Mouse (Mus musculus): ENCODE data around the gene Lrrc7.

Gene Lrrc7

DNA sequence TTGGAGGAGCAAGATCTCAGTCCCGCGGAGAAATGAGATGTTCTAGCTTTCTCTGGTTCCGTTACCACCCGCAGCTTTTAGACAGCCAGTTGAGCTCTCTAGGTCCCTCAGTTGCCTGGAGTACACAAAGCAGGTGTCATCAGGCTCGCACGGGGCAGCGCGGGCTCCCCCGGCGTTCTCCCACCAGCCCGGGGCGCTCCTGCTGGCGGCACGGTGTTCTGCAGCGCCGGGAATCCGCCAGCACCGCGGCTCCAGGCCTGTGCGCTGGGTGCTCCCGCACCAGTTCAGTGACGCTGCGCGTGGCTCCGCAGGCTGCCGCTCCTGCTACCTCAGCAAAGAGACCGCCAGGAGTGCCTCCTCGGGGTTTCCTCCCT is at the start of gene Lrrc7:
TSS of gene Lrrc7 (minus strand) at position 235 of the 374 bp plus-strand sequence.
- no peak for DNase-seq (ENCODE audit: low read depth, low spot score)

DNA sequence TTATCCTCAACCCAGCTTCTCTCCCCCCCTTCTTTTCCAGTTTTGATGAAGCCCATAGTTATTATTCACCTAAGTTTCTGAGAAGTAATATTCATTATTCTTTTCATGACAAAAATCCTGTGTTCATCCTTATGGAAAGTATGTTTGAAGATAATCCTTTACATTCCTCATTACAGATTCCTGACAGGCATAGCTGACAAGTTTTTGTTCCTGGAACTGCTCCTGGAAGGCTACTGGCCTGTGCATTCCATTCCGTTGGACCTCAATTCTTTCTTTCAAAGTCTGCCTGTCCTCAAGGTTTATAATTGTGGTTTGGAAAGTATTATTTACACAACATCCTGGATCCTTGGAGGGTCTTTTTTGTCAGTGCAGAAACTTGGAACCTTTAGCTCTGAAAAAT is 45.0 kb upstream of the Lrrc7 start:
- no peak for DNase-seq (ENCODE audit: low read depth, low spot score)

DNA sequence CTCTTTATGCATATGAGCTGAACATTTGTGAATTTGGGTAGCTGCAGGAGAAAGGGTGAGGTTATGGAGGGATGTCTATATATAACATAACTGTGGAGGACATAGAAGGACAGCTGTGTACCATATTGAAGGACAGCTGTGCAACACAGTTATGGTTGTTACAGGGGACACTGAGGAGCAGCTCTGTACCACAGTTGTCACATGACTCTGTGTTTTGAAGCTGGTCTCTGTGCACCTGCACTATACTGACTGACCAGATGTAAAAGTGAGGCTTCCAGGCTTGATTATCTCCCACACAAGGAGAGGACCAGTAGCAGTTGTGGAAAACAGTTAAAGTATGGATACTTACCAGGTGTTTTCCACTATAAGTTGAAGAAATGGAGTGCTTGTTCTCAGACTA is 43.3 kb upstream of the Lrrc7 start:
- DNase-seq (ENCODE audit: low read depth, low spot score) = no peak

GRCm38 (mm10) chr3:158561256-158561986 is 600 bp downstream of the Lrrc7 start:
- no peak for DNase-seq (ENCODE audit: low read depth, low spot score)

DNA sequence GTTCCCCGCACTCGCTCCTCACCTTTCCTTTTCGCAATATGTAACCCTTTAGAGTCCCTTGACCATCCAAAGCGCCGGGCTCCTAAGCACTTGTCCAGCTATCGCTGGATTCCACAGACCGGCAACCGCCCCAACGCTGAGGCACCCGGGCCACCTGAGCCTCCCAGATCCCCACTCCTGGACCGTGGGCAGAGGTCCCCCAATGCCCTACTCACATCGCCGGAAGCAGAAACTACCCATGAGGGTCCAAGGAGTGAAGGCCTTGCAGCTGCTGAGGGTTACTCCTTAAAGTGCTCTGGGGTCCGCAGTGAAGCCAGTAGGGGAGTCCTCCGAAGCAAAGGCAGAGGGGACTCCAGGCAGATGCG is 1.1 kb downstream of the Lrrc7 start:
- DNase-seq (ENCODE audit: low read depth, low spot score) = no peak

- DNase-seq (ENCODE audit: low read depth, low spot score) = no peak
Measured at GRCm38 (mm10) chr3:158559691-158560650, 2.0 kb downstream of the Lrrc7 start.

- no peak for DNase-seq (ENCODE audit: low read depth, low spot score)
Measured at GRCm38 (mm10) chr3:158559131-158559658, 2.8 kb downstream of the Lrrc7 start.

DNA sequence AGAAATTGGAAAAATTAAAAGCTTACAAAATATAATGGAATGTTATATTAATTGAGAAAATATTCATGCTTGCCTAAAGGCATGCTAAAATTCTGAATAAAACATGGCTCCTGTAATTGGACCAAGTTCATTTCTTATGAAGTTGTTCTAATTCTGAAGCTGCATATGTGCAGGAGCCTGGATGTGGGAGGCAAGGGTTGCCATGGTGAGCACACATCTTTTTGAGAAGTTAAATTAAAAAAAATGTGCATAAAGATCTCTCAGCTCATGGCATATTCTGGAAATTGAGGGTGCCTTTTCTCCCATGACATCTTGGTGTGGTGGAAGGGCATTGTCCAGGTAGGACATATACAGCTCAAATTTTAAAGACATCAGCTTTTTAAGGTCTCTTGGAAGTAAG is 3.4 kb downstream of the Lrrc7 start:
- DNase-seq (ENCODE audit: low read depth, low spot score) = no peak

DNA sequence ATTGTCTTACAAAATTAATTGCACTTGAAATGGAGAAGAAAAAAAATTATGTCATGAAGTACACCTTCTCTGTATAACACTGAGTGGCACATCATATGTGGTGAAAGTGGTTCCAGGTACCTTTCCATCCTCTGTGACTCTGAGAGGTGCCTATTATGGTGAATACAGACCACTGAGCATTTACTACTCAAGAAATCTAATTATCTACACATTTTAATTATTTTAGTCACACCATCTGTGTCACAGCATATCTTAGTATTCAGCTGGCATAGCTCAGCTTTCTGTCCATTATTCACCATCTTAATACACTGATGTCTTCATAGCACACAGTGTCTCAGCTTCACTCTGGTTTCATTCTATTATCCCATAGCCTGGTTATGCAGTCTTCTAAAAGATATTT is 7.7 kb downstream of the Lrrc7 start:
- DNase-seq (ENCODE audit: low read depth, low spot score) = no peak

- no peak for DNase-seq (ENCODE audit: low read depth, low spot score)
Measured at GRCm38 (mm10) chr3:158552105-158552504, 9.9 kb downstream of the Lrrc7 start.

- no peak for DNase-seq (ENCODE audit: low read depth, low spot score)
Measured at GRCm38 (mm10) chr3:158543481-158543880, 18.5 kb downstream of the Lrrc7 start.

DNA sequence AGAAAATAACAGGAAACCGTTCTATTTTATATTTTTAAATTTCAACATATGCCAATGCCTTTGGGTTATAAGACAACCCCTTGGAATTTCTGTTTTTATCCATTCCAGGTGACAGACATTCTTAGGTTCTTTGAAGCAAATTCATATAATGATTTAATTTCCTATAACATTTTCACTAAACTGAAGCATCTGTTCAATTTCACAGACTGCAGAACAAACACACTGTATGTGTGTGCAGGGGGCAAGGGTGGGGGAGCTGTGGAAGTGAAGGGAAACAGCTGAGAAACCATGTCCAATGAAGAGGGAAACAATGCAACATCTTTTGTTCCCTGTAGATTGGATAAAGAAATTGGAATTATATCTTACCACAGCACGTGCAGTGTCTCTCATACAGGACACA is 29.2 kb downstream of the Lrrc7 start:
- no peak for DNase-seq (ENCODE audit: low read depth, low spot score)

- DNase-seq (ENCODE audit: low read depth, low spot score) = no peak
Measured at GRCm38 (mm10) chr3:158528471-158528870, 33.5 kb downstream of the Lrrc7 start.

- no peak for DNase-seq (ENCODE audit: low read depth, low spot score)
Measured at GRCm38 (mm10) chr3:158493730-158494129, 68.3 kb downstream of the Lrrc7 start.

DNA sequence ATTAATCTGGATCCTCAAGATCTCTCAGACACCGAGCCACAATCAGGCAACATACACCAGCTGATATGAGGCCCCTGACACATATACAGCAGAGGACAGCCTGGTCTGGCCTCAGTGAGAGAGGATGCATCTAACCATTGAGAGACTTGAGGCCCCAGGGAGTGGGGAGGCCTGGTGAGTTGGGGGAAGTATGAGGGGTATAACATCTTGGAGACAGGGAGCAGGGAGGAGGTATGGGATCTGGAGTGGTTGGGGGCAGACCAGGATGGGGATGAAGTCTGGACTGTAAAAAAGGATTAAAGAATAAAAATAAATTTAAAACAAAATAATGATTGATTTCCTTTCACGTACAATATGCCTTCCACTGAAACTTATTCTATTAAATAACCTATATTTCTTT is 82.3 kb downstream of the Lrrc7 start:
- no peak for DNase-seq (ENCODE audit: low read depth, low spot score)

DNA sequence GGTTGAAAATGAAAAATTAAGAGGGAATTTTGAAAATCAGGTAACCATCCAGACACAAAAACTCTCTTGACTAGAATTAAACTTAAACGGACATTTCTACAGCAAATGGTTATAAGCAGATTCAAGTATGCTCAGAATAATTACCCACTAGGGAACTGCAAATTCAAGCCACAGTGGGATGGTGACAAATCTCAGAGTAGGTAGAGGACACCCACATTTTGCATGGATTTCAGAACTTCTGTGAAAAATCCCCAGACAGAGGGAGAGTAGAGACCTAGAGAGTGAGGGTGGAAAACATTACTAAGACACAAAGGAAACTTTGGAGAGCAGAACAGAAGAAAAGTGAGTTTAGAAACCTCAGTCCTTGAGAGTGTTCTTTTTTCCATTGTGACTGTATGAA is 161.4 kb downstream of the Lrrc7 start:
- DNase-seq (ENCODE audit: low read depth, low spot score) = no peak

DNA sequence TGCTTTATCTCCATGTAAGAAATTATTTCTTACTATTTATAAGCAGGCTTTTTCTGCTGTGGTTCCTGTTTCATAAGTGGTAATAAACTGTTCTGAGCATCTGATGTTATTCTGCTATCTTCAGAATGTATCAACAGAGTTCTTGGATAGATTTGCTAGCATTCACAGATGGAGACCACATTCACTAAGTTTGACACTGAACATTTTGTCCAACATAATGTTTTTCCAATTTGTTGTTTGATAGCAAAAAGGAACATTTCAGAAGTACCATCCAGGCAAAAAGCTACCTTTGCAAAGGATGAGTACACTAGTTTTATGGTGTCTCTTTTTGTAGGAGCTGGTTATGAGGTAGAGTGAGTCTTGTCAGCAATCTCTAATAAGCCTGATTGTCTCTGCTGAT is 170.5 kb downstream of the Lrrc7 start:
- DNase-seq (ENCODE audit: low read depth, low spot score) = no peak

DNA sequence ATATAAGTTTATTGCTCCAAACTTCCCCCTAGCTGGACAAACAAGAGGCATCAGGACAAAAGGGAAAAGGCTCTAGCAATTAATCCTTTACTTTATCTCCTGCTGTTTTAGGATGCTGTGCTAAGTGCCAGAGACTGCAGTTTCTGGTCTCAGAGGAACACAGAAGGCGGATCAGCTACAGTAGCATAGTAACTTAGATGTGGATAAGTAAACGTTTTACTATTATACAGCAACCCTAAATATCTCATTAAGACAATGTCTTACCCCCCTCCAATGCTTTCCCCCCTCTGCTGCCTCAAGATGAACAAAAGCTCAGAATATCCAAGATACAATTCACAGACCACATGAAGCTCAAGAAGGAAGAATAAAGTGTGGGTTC is 174.0 kb downstream of the Lrrc7 start:
- no peak for DNase-seq (ENCODE audit: low read depth, low spot score)

DNA sequence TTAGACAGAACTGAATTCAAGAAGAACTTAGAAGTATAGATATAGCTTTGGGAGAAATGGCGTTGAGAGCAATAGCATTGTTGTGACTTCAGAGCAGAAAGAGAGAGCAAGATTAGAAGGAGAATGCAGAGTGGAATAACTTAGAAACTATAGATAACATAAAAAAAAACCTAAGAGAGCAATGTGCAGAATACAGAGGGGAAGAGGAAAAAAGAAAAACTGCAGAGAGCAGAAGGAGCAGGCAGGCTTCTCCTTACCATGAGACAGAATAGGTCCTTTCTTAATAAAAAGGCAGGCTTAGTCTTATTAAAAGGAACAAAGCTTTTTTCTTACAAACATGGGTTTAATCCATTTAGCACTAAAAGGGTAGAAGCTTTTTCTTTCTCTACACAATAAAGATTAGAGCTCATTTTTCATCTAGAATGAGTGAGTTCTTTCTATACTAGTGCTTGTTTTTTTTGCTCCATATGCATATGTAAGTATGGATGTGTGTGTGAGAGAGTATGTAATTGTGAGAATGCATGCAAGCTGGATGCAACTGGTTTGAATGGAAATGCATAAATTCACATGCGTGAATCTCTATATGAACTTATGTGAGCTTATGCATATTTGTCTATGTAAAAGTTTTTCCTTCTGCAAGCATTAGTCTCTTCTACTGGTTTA is 174.5 kb downstream of the Lrrc7 start:
- no peak for DNase-seq (ENCODE audit: low read depth, low spot score)

DNA sequence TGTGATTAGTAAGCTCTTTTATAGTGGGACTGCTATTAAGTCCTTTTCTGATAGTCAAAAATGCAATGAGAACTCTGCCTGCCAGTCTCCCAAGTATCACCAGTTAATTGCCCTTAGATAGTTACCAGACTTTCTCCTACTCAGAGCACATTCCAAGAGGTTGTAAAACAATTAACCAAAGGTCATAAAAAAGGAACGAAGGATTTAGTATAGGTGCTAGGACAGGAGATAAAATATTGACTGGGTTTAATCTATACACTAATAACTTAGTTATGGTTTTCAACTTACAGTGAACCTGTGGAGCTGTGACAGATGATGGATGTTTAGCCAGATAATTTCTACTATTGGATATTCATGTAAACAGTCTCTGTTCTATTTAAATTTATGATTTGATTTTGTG is 175.2 kb downstream of the Lrrc7 start:
- DNase-seq (ENCODE audit: low read depth, low spot score) = no peak

DNA sequence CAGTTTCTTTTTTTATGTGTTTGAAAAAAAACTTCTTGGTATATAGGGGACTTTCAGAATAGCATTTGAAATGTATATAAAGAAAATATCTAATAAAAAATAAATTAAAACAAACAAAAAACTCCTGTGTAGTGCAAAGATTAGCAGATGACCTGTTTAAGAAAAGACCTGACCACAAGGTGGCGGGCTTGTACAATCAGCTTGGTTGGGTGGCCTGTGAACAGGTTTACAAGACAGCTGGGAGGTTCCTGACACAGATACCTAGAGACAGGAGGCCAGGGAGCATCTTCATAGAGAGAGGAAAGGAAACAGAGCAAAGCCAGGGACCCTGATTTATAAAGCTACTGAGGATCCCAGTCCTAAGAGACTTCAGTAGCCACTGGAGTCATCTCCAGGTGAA is 186.1 kb downstream of the Lrrc7 start:
- no peak for DNase-seq (ENCODE audit: low read depth, low spot score)

DNA sequence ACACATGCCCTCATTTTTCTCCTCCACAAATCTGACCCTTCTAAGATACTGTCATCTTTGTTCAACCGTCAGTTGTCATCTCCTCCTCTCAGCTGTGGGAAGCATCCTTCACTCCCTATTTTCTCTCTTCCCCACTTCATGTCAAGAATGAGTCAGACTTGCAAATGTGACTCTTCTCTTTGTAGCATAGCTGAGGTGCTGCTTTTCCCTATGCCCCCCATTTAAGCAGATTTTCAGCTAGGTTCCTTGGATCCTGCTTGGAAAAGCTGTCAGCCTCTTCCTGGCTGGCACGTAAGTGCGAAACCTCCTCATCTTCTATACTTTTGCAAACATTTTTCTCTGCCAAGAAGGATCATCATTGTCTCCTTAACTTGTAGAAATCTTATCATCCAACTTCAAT is 192.9 kb downstream of the Lrrc7 start:
- DNase-seq (ENCODE audit: low read depth, low spot score) = no peak

Data from skeletal muscle tissue, adult 2 months (tissue).